Mouse (Mus musculus) kidney, embryonic 15.5 days (tissue): ENCODE results near the gene Lipc. TPM values are rescaled to one million over a fixed set of nuclear protein-coding genes. Genes with fewer than 3 reads are reported as not detected.

Experiments
- ATAC-seq: fragments of 200-750 bp; cut with Nextera tagmentation; replicated peaks from 2 replicates; pipeline ENCODE4 v1.8.0; 2017; ENCODE audit warnings: moderate TSS enrichment; ENCODE audit not compliant: low FRiP score
- H3K27ac ChIP-seq: fragments of 300-500 bp; sonication (generic); 2 replicates; pipeline ENCODE4 v1.5.1; 2015; ENCODE audit warnings: mild to moderate bottlenecking, inconsistent platforms
- H3K27me3 ChIP-seq: fragments of 300-500 bp; sonication (generic); 2 replicates; pipeline ENCODE4 v1.6.1; 2015; ENCODE audit warnings: inconsistent platforms
- H3K36me3 ChIP-seq: fragments of 300-500 bp; sonication (generic); 2 replicates; pipeline ENCODE4 v1.6.1; 2015; ENCODE audit warnings: inconsistent platforms
- H3K4me1 ChIP-seq: fragments of 300-500 bp; sonication (generic); 2 replicates; pipeline ENCODE4 v1.6.1; 2015; ENCODE audit warnings: inconsistent platforms
- H3K4me2 ChIP-seq: fragments of 300-500 bp; sonication (generic); 2 replicates; pipeline ENCODE4 v1.6.1; 2015; ENCODE audit warnings: moderate library complexity, mild to moderate bottlenecking, inconsistent platforms
- H3K4me3 ChIP-seq: fragments of 300-500 bp; sonication (generic); replicated peaks from 2 replicates; pipeline ENCODE4 v1.5.1; 2015; ENCODE audit warnings: mild to moderate bottlenecking, inconsistent platforms
- H3K9ac ChIP-seq: fragments of 300-500 bp; sonication (generic); 2 replicates; pipeline ENCODE4 v1.6.1; 2015; ENCODE audit warnings: mild to moderate bottlenecking, inconsistent platforms
- H3K9me3 ChIP-seq: fragments of 300-500 bp; sonication (generic); replicated peaks from 2 replicates; pipeline ENCODE4 v1.6.1; 2016; ENCODE audit warnings: inconsistent platforms
- WGBS: fragments of 180-500 bp; shearing (Covaris S2); methylation state at CpG from one replicate; pipeline ENCODE4 v1.1.7; 2015; ENCODE audit warnings: mixed read lengths; 5-methylcytosine and 5-hydroxymethylcytosine counted together
- polyA plus RNA-seq: library from polyadenylated mRNA; unstranded; fragments of >200 nt; fragmentation: Nextera tagmentation; extraction: Ambion mirVana; gene quantifications from 2 replicates; pipeline ENCODE4 v1.2.1, GENCODE M21; 2015

Gene Lipc
- polyA plus RNA-seq, 1 experiment from 2014 or later = 1.1 TPM

DNA sequence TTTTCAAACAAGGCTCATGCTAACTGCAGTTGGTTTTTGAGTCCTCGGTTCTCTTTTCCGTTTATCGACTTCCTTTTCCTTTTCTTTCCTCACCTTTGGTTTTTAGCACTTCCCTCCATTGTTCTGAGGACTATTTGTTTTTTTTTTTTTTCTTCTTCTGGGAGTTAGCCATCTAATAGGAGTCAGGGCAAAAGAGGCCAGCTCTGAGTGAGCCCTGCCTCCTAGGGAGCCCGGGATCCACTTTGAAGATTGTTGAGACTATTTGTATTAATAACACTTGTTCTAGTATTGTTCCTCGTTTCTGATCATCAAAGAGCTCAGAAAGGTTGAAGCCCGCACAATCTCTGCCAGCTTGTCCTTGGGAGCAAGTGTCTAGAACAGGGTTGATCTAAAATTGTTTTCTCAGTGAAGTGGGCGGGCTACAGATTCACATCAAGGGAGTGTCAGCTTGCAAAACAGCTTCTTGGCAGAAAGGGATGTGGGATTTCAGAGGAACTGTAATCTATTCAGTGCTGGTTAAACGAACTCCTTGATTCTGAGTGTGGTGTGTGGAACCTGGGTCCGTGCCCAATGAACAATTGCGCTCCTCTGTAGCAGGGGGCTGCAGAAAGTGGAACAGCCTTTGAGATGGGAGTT is 103.8 kb downstream of the Lipc start:
- no peak overlapping the region for H3K4me3 ChIP-seq
- WGBS = 48% methylated on average over 10 of the region's 10 CpGs
- 0 out of 2 replicates have a peak, but pooled peaks have one; percentile 49 for ATAC-seq

GRCm38 (mm10) chr9:70847627-70848051 is 104.4 kb downstream of the Lipc start:
- ATAC-seq = peak; percentile 71; the same call in 1 of the 2 replicates
- Histone ChIP-seq H3K27me3 (no peaks in the 10 kb centered on the region), H3K4me3 (no peak overlapping the region), H3K4me1 (peaks cover 28% of the 10 kb centered on the region), H3K9ac (peak overlapping the region; percentile 10; the same call in 1 of the 2 replicates), H3K9me3 (no peaks in the 10 kb centered on the region), H3K4me2 (peak overlapping the region; percentile 43), H3K27ac (peak overlapping the region; percentile 78), H3K36me3 (no peaks in the 10 kb centered on the region)
- WGBS = 34% methylated on average over 8 of the region's 8 CpGs

More for the DNA sequence above, 103.8 kb downstream of the Lipc start:
- Histone ChIP-seq H3K27ac (peak overlapping the region; percentile 78), H3K36me3 (no peaks in the 10 kb centered on the region), H3K9me3 (no peaks in the 10 kb centered on the region), H3K9ac (no peak overlapping the region), H3K4me1 (peaks cover 28% of the 10 kb centered on the region), H3K4me2 (peak overlapping the region; percentile 43), H3K27me3 (no peaks in the 10 kb centered on the region)

DNA sequence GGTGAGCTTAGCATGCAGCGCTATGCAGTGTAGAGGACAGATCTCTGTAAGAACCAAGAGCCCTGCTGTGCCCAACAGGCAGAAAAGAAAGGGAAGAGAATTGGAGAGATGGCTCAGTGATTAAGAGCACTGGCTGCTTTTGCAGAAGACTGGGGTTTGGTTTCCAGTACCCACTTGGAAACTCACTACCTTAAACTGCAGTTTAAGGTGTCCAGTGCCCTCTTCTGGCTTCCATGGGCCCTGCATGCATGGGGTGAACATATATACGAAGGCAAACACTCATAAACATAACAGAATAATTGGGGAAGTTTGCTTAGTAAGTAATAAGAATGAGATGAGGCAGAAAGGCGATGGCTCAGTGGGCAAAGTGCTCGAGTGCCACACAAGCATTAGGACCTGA is 108.8 kb downstream of the Lipc start:
- Histone ChIP-seq H3K9me3 (no peaks in the 10 kb centered on the region), H3K36me3 (no peaks in the 10 kb centered on the region), H3K4me3 (no peak overlapping the region), H3K4me1 (peaks cover 25% of the 10 kb centered on the region), H3K27ac (0 out of 2 replicates have a peak overlapping the region, but pooled peaks have one; percentile 45), H3K27me3 (no peaks in the 10 kb centered on the region), H3K9ac (no peak overlapping the region), H3K4me2 (no peak overlapping the region)
- ATAC-seq = no peak
- WGBS = 94% methylated on average over 4 of the region's 4 CpGs

DNA sequence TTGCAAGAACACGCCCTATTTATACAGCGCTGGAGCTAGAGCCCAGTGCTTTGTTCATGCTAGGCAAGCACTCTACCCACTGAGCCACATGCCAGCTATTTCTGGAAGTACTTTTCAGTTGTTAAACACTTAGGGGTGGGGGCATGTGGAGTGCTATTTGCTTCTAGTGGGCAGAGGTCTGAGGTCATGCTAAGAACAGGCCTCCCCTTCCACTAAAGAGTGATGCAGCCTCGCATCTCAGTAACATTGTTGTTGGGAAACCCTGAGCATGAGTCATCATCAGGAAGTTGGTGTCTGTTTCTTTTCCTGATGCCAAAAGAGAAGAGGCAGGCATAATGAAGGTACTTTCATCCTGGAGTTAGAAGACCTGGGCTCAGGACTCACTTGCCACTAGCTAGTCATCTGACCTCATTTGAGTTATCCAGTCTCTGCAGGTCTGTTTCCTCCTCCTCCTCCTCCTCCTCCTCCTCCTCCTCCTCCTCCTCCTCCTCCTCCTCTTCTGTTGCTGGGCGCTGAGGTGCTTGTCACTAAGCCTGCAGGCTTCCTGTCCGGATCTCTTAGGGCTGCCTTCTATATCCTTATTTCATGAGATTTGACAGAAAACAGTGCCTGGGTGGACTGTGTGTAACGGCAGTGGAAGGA is 109.6 kb downstream of the Lipc start:
- 66% methylated on average over 5 of the region's 6 CpGs for WGBS

DNA sequence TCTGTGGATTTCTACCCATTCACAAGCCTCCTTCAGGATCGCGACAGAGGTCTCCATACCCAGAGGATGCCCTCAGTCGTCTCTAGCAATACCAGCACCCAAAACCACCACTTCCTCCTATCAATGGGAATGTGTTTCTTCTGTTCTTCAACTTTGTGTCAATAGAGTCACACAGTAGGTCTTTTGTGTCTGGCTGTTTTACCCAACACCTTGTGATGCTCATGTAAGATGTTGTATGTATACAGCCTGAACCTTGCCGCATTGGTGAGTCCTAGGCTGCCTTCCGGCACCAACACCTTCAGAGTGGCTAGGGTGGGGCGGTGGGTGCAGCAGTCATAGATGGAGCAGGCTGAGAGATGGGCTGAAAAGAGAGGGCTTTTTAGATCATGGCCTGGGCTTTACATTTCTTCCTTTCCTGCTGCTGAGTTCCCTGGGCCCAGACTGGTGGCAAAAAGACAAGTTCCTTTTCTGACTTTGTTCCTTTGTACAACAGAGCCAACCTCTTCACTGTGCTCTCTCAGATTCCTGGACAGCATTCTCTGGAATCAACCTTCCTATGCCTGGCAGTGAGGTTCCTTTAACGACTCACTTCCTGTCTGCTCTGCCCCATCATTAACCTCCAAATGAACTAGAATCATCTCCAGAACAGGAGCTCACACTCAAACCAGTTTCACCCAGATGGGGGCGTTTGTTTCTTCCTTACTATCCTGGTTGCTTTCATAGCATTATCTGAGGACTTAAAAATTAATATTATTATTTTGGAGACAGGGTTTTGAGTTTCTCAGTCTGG is 110.4 kb downstream of the Lipc start:
- no peaks in the 10 kb centered on the region for H3K36me3 ChIP-seq
- peaks cover 15% of the 10 kb centered on the region for H3K4me1 ChIP-seq
- no peak overlapping the region for H3K4me3 ChIP-seq
- no peaks in the 10 kb centered on the region for H3K9me3 ChIP-seq
- H3K27ac ChIP-seq = peak overlapping the region; percentile 75
- H3K4me2 ChIP-seq = no peak overlapping the region
- WGBS = 73% methylated on average over 8 of the region's 8 CpGs
- H3K27me3 ChIP-seq = no peaks in the 10 kb centered on the region
- ATAC-seq = no peak
- no peak overlapping the region for H3K9ac ChIP-seq

More for the DNA sequence above, 109.6 kb downstream of the Lipc start:
- Histone ChIP-seq H3K4me2 (no peak overlapping the region), H3K36me3 (no peaks in the 10 kb centered on the region), H3K9ac (no peak overlapping the region), H3K27ac (peak overlapping the region; percentile 45; the same call in 1 of the 2 replicates), H3K9me3 (no peaks in the 10 kb centered on the region), H3K4me1 (peaks cover 16% of the 10 kb centered on the region), H3K4me3 (no peak overlapping the region), H3K27me3 (no peaks in the 10 kb centered on the region)
- ATAC-seq = no peak

DNA sequence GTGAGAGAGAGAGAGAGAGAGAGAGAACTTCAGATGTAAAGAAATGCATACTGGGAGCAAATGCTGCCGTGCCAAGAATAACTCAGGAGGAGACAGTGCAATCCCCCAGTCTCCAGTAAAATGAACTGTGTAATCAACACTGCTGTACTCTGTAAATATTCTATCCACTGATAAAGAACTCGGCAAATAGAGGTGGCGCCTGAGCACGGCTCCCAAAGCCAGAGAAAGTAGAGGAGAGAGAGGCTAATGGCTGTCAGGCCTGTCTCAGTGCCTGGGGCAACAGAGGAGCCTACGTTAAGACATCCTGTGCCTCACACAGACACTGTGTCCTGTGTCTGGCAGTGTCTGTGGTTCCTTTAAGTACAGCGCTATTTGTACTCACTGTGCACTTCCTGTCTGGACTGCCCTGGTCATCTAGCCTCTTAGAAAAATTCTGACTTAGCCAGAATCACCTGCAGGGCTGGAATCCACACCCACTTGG is 111.1 kb downstream of the Lipc start:
- 27% methylated on average over 6 of the region's 6 CpGs for WGBS
- Histone ChIP-seq H3K27me3 (no peaks in the 10 kb centered on the region), H3K9ac (no peak overlapping the region), H3K9me3 (no peaks in the 10 kb centered on the region), H3K27ac (peak overlapping the region; percentile 75), H3K4me3 (no peak overlapping the region), H3K4me1 (peaks cover 15% of the 10 kb centered on the region), H3K4me2 (no peak overlapping the region), H3K36me3 (no peaks in the 10 kb centered on the region)
- ATAC-seq = no peak; the same call in 1 of the 2 replicates

- H3K4me2 ChIP-seq = no peak overlapping the region
- no peak for ATAC-seq
- H3K4me3 ChIP-seq = no peak overlapping the region
- H3K36me3 ChIP-seq = no peaks in the 10 kb centered on the region
- H3K4me1 ChIP-seq = peaks cover 23% of the 10 kb centered on the region
- no peaks in the 10 kb centered on the region for H3K9me3 ChIP-seq
- 74% methylated on average over 10 of the region's 10 CpGs for WGBS
- H3K9ac ChIP-seq = no peak overlapping the region
- H3K27ac ChIP-seq = 0 out of 2 replicates have a peak overlapping the region, but pooled peaks have one; percentile 2
- H3K27me3 ChIP-seq = no peaks in the 10 kb centered on the region
Observed at GRCm38 (mm10) chr9:70838132-70838911, 113.7 kb downstream of the Lipc start.

DNA sequence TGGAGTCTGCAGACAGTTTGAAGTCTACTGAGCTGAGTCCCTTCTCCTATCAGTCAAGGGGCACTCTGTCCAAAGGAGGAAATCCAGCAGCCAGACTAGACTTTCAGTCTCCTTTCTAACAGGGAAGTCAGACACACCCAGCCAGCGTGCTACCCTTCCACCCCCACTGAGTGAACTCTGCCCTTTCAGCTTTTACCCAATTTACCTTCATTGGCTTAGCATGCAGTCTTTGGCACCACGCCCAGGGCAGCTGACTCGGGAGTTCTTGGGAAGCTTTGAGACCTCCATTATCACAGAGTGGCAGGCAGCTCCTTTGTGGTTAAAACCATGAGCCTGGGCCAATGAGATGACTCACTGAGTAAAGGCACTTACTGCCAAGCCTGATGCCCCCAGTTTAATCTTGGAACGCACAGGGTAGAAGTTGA is 117.3 kb downstream of the Lipc start:
- Histone ChIP-seq H3K36me3 (no peaks in the 10 kb centered on the region), H3K27me3 (no peaks in the 10 kb centered on the region), H3K4me1 (peaks cover 18% of the 10 kb centered on the region), H3K4me2 (no peak overlapping the region), H3K9ac (no peak overlapping the region), H3K27ac (peak overlapping the region; percentile 55), H3K9me3 (no peaks in the 10 kb centered on the region), H3K4me3 (no peak overlapping the region)
- ATAC-seq = peak; percentile 63
- WGBS = 51% methylated on average over 4 of the region's 4 CpGs

- ATAC-seq = no peak
- 93% methylated on average over 3 of the region's 3 CpGs for WGBS
Observed at GRCm38 (mm10) chr9:70834217-70834616, 117.8 kb downstream of the Lipc start.

DNA sequence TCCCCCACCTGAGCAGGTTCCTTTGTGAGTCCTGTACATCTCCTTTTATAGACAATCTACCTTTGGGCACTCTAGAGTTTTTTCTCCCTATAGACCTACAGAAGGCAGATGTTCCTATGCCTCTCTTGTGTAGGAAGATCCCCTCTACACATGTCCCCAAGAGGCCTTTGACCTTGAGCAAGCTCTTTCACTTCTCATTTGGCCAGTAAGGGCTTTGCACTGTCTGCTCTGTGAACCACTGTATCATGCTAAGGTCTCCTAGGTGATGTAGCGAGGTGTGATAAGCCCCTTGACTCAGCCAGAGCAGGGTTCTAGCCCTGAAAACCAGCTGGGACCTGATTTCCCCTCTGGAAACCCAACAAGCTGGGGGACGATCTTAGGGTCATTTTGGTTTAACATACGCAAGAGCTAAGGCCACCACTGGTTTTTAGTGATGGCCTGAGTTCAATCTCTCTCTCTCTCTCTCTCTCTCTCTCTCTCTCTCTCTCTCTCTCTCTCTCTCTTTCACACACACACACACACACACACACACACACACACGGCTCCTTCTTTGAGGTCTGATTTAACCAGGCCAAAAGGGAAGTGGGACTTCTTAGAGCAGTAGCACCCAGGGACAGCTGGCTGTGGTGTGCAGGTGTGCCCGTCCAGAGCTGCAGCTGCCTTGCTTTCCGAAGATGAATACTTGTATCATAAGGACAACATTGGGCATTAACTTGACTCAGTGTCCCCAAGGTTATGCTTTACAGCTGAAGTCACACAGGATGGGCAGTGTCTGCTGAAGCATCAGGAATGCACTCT is 118.7 kb downstream of the Lipc start:
- no peak for ATAC-seq
- 83% methylated on average over 6 of the region's 6 CpGs for WGBS

More at GRCm38 (mm10) chr9:70834217-70834616, 117.8 kb downstream of the Lipc start:
- no peaks in the 10 kb centered on the region for H3K36me3 ChIP-seq
- peaks cover 23% of the 10 kb centered on the region for H3K4me1 ChIP-seq
- no peak overlapping the region for H3K9ac ChIP-seq
- H3K27me3 ChIP-seq = no peaks in the 10 kb centered on the region
- H3K9me3 ChIP-seq = no peaks in the 10 kb centered on the region
- H3K27ac ChIP-seq = peak overlapping the region; percentile 55; the same call in 1 of the 2 replicates
- no peak overlapping the region for H3K4me2 ChIP-seq
- H3K4me3 ChIP-seq = no peak overlapping the region

More for the DNA sequence above, 118.7 kb downstream of the Lipc start:
- Histone ChIP-seq H3K4me2 (no peak overlapping the region), H3K9me3 (no peaks in the 10 kb centered on the region), H3K4me3 (no peak overlapping the region), H3K36me3 (no peaks in the 10 kb centered on the region), H3K27me3 (no peaks in the 10 kb centered on the region), H3K4me1 (peaks cover 23% of the 10 kb centered on the region), H3K27ac (no peak overlapping the region), H3K9ac (no peak overlapping the region)
